Mouse (Mus musculus) urinary bladder, postnatal 25 days (tissue): ENCODE data around the gene Spib.

ENCODE experiments used
- DNase-seq: peaks from one replicate; pipeline ENCODE4 v3.0.0; 2022; ENCODE audit warnings: low spot score

The Spib gene

DNA sequence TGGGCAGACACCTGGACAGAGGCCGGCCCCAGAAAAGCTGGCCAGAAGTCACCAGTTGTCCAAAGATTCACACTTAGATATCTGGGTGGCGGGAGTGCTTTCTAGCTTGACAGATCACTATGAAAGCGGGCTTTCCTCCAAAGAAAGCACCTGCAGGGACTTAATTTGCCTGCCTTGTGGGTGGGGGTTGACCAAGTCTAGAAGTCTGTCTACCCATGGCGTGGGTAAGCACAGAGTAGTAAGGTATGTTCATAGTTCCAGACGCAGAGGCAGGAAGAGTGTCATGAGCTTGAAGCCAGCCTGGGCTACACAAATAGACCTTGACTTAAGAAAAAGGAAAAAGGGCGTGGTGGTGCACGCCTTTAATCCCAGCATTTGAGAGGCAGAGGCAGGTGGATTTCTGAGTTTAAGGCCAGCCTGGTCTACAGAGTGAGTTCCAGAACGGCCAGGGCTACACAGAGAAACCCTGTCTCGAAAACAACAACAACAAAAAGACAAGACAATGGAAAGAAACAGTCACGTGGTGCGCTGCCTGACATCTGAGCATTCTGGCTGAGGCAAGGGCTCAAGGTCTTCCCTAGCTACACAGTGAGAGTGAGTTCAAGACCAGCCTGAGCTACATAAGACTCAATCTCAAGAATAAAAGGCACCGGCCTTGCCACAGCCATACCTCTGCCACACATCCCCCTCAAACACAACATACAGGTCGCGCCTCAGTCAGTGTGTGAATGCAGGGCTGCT, 5.3 kb downstream of the Spib start:
- no peak for DNase-seq

- DNase-seq = peak; percentile 59
Observed at GRCm38 (mm10) chr7:44525126-44525832, 6.6 kb downstream of the Spib start.

GRCm38 (mm10) chr7:44524502-44524901, 7.4 kb downstream of the Spib start, which contains the start of gene Mybpc2:
Mybpc2 (minus strand) TSS chr7:44524656.
- DNase-seq = no peak

GRCm38 (mm10) chr7:44523056-44523455, 8.8 kb downstream of the Spib start:
- DNase-seq = no peak

- DNase-seq = peak; percentile 41
Observed at GRCm38 (mm10) chr7:44521710-44522109, 10.2 kb downstream of the Spib start.

DNA sequence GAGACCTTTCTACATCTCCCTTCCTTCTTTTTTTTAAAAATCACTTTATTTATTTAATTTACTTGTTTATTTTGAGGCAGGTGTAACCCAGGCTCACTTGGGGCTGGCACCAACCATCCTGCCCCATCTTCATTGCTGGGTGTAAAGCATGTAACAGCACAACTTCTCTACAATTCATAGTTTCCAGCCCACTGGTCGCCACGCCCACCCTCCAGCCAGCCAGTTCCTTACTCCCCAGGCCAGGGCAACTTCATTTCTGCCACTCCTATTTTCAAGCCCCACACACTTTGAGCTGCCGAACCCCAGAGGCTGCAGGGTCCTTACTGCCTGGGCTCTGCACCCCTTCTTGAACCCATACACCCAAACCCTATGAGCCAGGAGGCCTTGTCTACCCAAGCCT, 10.9 kb downstream of the Spib start:
- DNase-seq = no peak

DNA sequence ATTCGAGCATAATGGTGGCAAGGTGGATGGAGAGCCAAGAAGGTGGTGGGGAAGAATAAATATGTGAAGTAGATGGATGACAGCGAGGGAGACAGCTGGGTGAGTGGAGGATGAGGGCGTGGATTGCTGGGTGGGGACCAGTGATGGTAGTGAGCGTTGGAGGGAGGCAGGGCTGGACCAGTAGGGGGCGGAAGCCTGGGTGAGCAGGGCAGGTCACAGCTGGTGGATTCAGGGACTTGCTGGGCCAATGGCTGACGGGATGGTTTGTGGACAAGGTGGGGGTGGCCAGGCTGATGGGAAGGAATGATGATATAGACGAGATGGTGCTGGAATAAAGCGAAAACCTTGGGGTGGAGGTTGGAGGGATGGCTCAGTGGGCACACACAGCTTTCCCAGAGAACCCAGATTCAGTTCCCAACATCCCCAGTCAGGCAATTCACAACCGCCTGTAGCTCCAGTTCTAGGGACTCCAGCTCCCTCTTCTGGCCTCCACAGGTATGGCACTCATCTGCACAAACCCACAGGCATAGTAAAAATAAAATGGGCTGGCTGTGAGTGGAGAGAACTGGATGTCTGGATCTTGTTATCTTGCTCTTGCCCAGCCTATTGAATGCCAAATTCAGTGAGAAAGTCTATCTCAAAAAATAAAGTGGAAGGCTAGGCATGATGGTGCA, 12.5 kb downstream of the Spib start:
- DNase-seq = no peak

- DNase-seq = no peak
Observed at GRCm38 (mm10) chr7:44507491-44507890, 24.4 kb downstream of the Spib start.

- DNase-seq = peak; percentile 66
Observed at GRCm38 (mm10) chr7:44501563-44502115, 30.2 kb downstream of the Spib start.

DNA sequence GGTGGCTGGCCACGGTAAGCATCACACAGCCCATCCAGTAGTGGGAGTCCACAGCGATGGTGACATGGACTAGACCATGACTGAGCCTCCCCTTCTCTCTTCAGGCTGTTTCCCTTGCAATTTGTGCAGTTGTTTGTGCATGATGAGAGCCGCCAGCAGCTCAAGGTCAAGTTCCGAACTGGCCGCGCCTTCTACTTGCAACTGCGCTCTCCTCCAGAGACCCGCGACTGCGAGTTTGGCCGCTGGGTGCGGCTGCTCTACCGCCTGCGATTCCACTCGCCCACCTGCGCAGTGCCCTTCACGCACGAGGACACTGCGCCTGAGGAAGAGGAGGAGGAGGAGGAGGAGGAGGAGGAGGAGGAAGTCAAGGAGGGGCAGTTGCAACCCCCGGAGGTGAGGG, 31.8 kb downstream of the Spib start:
- no peak for DNase-seq

GRCm38 (mm10) chr7:44498922-44499321, 32.9 kb downstream of the Spib start:
- no peak for DNase-seq

DNA sequence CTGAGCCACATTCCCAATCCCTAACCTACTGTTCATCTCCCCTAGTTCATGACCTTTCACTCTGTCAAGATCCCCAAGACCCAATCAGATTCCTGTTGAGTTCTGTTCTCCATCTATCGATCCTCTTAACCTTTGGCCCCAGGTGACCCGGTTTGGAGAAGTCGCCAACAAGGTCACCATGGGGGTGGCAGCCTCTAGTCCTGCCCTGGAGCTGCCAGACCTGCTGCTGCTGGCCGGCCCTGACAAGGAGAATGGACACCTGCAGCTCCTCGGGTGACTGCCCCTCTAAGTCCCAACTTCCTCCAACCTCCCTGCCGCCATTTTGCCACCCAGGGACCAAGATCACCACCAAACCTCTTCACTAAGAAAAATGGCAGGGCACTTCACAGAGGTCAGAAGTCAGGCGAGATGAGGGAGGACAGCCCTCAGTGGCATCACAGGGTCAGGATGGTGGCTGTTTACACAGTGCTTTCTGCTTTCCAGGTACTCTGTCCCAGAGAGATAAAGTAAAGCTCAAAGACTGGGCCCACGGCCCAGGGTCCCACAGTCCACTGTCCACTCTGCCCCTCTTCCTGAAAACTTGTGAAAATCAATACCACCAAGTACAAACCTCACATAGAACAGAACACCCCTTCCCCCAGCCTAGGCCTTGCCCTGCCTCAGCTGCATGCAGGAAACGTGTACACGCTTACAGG, 34.4 kb downstream of the Spib start:
- no peak for DNase-seq

DNA sequence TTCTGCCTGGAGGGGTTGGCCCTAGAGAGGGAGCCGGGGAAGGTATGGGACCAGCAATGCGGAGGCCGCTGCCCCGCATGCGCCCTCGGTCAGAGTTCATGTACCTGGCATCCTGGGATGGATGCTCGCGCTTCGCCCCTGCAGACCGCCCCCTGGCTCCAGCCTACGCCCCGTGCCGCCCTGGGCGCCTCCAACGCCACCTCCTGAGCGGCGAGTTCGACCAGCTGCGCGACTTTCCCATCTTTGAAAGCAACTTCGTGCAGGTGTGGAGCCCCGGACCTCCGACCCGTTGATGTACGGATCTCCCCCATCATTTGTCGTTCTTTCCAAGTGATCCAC, 35.1 kb downstream of the Spib start:
- DNase-seq = no peak

DNA sequence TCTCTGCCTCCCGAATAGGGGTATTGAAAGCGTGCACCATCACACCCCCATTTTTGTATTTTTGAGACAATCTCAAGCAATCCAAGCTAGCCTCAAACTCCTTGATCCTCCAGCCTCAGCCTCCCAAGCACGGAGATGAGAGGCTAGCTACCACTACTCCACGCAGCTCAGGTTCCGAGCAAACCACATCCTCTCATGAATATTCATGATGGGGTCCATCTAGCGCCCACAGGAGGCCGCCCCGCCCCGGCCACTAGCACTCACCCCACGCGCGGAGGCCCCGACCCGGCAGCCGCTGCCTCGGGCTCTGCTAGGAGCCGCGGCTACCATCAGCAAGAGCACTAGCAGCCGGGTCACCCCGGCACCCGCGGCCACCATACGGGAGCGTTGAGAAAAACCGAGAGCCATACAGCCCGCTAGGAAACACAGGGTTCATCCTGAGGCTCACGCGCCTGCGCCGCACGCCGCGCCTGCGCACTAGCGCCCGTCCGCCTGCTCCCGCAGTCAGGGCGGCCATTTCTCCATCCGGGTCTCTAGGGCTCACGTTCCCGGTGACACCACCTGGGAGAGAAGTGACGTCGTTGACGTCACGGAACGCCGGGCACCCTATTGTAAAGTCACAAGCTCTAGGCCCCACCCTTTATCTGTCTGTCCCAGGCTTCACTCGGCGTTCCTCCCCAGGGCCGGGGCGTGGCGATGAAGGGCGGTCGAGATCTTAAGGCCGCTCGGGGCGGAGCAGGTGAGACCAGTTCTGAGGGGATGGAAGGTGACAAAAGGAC, 35.7 kb downstream of the Spib start, which contains the start of the genes Emc10 and Fam71e1:
Gene Emc10 (minus strand): TSS at position 538 of the 779 bp plus-strand sequence.
Gene Fam71e1 (plus strand): TSS at position 590 of the 779 bp plus-strand sequence.
- peak; percentile 96 for DNase-seq

DNA sequence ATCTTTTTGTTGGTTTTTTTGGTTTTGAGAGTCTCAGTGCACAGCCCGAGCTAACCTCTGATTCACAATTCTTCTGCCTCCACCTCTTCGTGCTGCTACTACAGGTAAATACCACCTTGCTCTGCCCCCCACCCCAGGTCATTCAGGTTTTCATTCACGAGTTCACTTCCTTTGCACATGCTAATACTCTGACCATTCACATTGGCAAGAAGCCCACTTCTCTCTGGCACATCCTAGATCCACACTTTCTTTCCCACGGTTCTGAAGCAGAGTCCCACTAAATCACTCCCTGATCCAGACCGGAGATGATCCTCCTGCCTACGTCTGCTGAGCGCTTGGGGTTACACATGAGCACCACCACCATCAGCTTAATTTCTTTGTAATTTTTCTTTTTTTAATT, 36.8 kb downstream of the Spib start:
- no peak for DNase-seq

DNA sequence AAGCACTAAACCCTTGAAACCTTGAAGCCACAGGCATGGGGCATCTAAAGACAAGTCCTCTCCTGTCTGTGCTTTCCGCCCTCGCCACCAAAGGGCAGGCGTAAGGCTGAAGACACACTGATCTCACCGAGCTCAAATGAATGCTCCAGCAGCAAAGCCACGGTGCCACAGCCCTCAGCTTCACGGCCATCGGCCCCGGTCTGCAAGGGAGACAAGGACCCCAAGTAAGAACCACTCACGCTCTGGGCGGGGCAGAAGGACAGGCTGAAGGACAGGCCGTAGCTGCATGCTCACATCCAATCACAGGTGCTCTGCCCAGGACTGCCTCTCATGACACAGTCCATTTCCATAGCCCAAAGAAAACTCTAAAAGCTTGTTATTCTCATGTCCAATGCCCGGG, 37.2 kb downstream of the Spib start:
- DNase-seq = no peak

GRCm38 (mm10) chr7:44492166-44492826, 39.6 kb downstream of the Spib start:
- DNase-seq = no peak

DNA sequence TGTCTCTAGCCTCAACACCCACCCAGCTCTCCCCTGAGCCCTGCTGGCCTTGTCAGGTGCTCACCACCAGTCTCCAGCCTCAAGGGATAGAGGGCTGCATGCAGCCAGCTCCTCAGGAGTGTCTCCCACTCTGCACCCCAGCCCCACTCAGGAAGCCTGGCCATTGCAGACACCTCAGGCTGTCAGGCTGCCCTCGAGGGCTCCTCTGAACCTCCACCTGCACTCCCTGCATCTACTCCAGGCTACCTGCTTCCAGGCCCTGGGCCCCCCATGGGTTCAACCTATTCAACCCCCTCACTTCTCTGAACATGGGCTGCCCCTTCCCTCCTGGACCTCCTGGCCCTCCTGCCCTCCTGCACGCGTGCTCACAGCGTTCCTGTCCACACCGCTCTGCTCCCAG, 40.5 kb downstream of the Spib start:
- DNase-seq = no peak

DNA sequence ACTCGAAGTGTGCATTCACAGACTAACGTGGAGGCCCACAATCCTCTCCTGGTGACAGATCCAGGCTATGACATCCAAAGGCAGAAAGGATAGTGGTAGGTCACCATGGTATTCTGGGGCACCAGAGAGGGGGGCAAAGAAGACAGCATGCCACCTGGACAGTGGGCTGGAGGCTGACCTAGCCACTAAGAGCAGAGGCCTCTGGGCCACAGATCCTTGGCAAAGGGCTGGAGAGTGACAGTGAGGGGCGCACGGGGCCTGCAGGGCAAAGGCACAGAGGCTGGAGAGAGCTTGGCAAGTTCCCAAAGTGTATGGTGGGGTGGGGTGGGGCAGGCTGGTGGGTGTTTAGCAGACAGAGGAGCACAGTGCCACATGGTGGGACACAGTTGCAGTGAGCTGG, 41.6 kb downstream of the Spib start:
- no peak for DNase-seq

DNA sequence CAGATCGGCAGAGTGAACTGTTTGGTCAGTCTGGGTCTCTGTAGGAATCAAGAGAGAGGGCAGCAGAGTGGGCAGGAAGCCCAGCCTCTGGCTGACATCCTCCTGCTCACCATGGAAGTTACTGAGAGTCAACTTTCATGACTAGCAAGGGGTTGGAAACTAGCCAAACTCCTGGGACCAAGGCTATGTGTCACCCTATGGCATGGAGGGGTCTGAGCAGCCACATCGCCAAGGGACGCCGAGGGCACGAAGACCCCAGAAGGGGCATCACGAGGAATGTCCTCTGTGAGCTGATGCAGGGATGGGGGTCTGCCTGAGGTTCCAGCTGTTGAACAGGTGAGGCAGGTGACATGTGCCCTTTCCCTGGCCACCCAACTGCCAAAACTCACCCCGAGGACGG, 43.3 kb downstream of the Spib start:
- DNase-seq = no peak

- no peak for DNase-seq
Observed at GRCm38 (mm10) chr7:44487936-44488335, 43.9 kb downstream of the Spib start.
